8 mouse cellular contexts compared by ENCODE assay signal in genomic region chr17:46029052-46029553, GRCm38 (mm10). TPM values are rescaled to one million over a fixed set of nuclear protein-coding genes. Genes with fewer than 3 reads are reported as not detected.
DNase-seq lines count a peak whose midpoint lies in the region; ATAC-seq and TF ChIP-seq lines count a peak whose summit lies in the region.

No protein-coding gene starts in this region.

- peak overlapping the region; percentile 71 for H3K4me2 ChIP-seq in embryonic facial prominence, embryonic 15.5 days (replicated peaks)
- peak overlapping the region; percentile 55 for H3K4me2 ChIP-seq in intestine, embryonic 14.5 days (ENCODE audit: low read length)
- H3K4me2 ChIP-seq in neural tube, embryonic 12.5 days (replicated peaks), result peak overlapping the region; percentile 93

- peak; percentile 4; the same call in 1 of the 2 replicates for TF ChIP-seq POLR2A in lung, adult 2 months (IDR thresholded peaks at IDR 0.05; ENCODE audit: borderline replicate concordance, extremely low read depth, low read depth, low read length)

- 48% methylated on average over 2 of the region's 2 CpGs for WGBS in lung, adult 2 months
- 26% methylated on average over 2 of the region's 2 CpGs for WGBS in embryonic facial prominence, embryonic 15.5 days
- whole genome bisulfite sequencing in intestine, embryonic 14.5 days, result 46% methylated on average over 2 of the region's 2 CpGs
- 46% methylated on average over 2 of the region's 2 CpGs for WGBS in neural tube, embryonic 12.5 days

- H3K9me3 ChIP-seq in embryonic facial prominence, embryonic 15.5 days (replicated peaks), result no peaks in the 10 kb centered on the region
- no peaks in the 10 kb centered on the region for H3K9me3 ChIP-seq in intestine, embryonic 14.5 days (ENCODE audit: control insufficient read depth, low read length)
- no peaks in the 10 kb centered on the region for H3K9me3 ChIP-seq in neural tube, embryonic 12.5 days

- DNase-seq in lung, adult 2 months, result no peak
- no peak for DNase-seq in lung, postnatal 4 days
- DNase-seq in intestine, embryonic 14.5 days (ENCODE audit: low spot score), result no peak
- no peak for DNase-seq in left cerebral cortex, postnatal 25 days (ENCODE audit: low spot score in 2 of 2)
- no peak for DNase-seq in yolk sac, embryonic 10.5 days (ENCODE audit: low spot score)
- no peak for DNase-seq in ovary, postnatal 36 days (ENCODE audit: low spot score)

- H3K9ac ChIP-seq in embryonic facial prominence, embryonic 15.5 days, result peak overlapping the region; percentile 94
- peak overlapping the region; percentile 89 for H3K9ac ChIP-seq in intestine, embryonic 14.5 days (ENCODE audit: low read length)
- H3K9ac ChIP-seq in neural tube, embryonic 12.5 days, result peak overlapping the region; percentile 94

- no peak for TF ChIP-seq CTCF in lung, adult 2 months (IDR thresholded peaks at IDR 0.05; ENCODE audit: insufficient read depth, low read length)

- peaks cover 6% of the 10 kb centered on the region; the same call in 1 of the 2 replicates for H3K4me1 ChIP-seq in lung, adult 2 months (ENCODE audit: control insufficient read depth, insufficient read depth, low read length)
- H3K4me1 ChIP-seq in embryonic facial prominence, embryonic 15.5 days, result peaks cover 63% of the 10 kb centered on the region
- H3K4me1 ChIP-seq in intestine, embryonic 14.5 days (replicated peaks; ENCODE audit: control insufficient read depth, insufficient read depth, low read length), result peaks cover 49% of the 10 kb centered on the region
- peaks cover 52% of the 10 kb centered on the region for H3K4me1 ChIP-seq in neural tube, embryonic 12.5 days

- H3K36me3 ChIP-seq in embryonic facial prominence, embryonic 15.5 days, result peaks cover 20% of the 10 kb centered on the region
- peaks cover 22% of the 10 kb centered on the region for H3K36me3 ChIP-seq in intestine, embryonic 14.5 days (ENCODE audit: control insufficient read depth, insufficient read depth, low read length)
- peaks cover 16% of the 10 kb centered on the region for H3K36me3 ChIP-seq in neural tube, embryonic 12.5 days

- H3K4me3 ChIP-seq in lung, adult 2 months (replicated peaks; ENCODE audit: extremely low read depth, low read depth, low read length), result peak overlapping the region; percentile 91
- peak overlapping the region; percentile 83 for H3K4me3 ChIP-seq in embryonic facial prominence, embryonic 15.5 days (replicated peaks)
- H3K4me3 ChIP-seq in intestine, embryonic 14.5 days (ENCODE audit: low read depth, low read length), result peak overlapping the region; percentile 93
- H3K4me3 ChIP-seq in neural tube, embryonic 12.5 days, result peak overlapping the region; percentile 85

- peak overlapping the region; percentile 97 for H3K27ac ChIP-seq in embryonic facial prominence, embryonic 15.5 days (replicated peaks)
- H3K27ac ChIP-seq in intestine, embryonic 14.5 days (ENCODE audit: low read depth), result no peak overlapping the region
- H3K27ac ChIP-seq in neural tube, embryonic 12.5 days, result no peak overlapping the region

- intact Hi-C loops in left cerebral cortex, postnatal 25 days (cut with DNase I), result no loop called here

- no peaks in the 10 kb centered on the region for H3K27me3 ChIP-seq in embryonic facial prominence, embryonic 15.5 days
- H3K27me3 ChIP-seq in intestine, embryonic 14.5 days (replicated peaks; ENCODE audit: control insufficient read depth, insufficient read depth, low read length), result no peaks in the 10 kb centered on the region
- H3K27me3 ChIP-seq in neural tube, embryonic 12.5 days (replicated peaks), result no peaks in the 10 kb centered on the region

- no peak for ATAC-seq in embryonic facial prominence, embryonic 15.5 days (ENCODE audit: insufficient number of reproducible peaks, low FRiP score, low TSS enrichment, low read depth)
- no peak for ATAC-seq in intestine, embryonic 14.5 days (replicated peaks; ENCODE audit: low FRiP score, low TSS enrichment, low read depth)
- ATAC-seq in neural tube, embryonic 12.5 days (ENCODE audit: low FRiP score, low read depth), result no peak

RNA-seq across cellular contexts. Expression of gene Vegfa, which starts 3.1 kb away (rescaled TPM):
- polyA plus RNA-seq in lung, adult 2 months (2012; rRNA removed), result 1,228 and 1,453 TPM in 2 replicates
- polyA plus RNA-seq in embryonic facial prominence, embryonic 15.5 days (2015; fragmentation: Nextera tagmentation; extraction: Ambion mirVana), result 4.6 and 6.9 TPM in 2 replicates
- 5.2 and 6.5 TPM in 2 replicates for polyA plus RNA-seq in intestine, embryonic 14.5 days (2014; fragmentation: Nextera tagmentation; extraction: Ambion mirVana)
- polyA plus RNA-seq in neural tube, embryonic 12.5 days (2016; fragmentation: Nextera tagmentation; extraction: Ambion mirVana), result 3.4 and 4.1 TPM in 2 replicates
- total RNA-seq in left cerebral cortex, postnatal 25 days (2021), result 100 to 1,000 TPM in 1 of 2 experiments, 10 to 100 TPM in 1; 92.0 to 100 TPM

Comparison
In these comparisons a context has a peak if more than half of its experiments do, and no peak if none do; other contexts are left out.
1. RNA of gene Vegfa, which starts 3.1 kb away (polyA plus RNA-seq): 1,228 to 1,453 TPM in lung, adult 2 months; 5.2 to 6.5 TPM in intestine, embryonic 14.5 days, 4.6 to 6.9 TPM in embryonic facial prominence, embryonic 15.5 days and 3.4 to 4.1 TPM in neural tube, embryonic 12.5 days; every median in the first group is over 100 times any median in the second.
2. Peak in every context shown above with its lines, with median percentiles within 50 percentile points of each other: H3K4me3 ChIP-seq, H3K4me2 ChIP-seq and H3K9ac ChIP-seq.